Mouse (Mus musculus): Measurements from ENCODE around the gene Mpnd. TPM values are rescaled to one million over a fixed set of nuclear protein-coding genes. Genes with fewer than 3 reads are reported as not detected.

Mpnd gene
- polyA plus RNA-seq, 1 experiment = 188 TPM

GRCm38 (mm10) chr17:55958918-55959728, 46.4 kb upstream of the Mpnd start, which contains the start of gene Yju2:
Gene Yju2 (plus strand): TSS chr17:55959099.
- H3K27me3 ChIP-seq (ENCODE audit: control insufficient read depth, insufficient read depth, low read length) = no peaks in the 10 kb centered on the region
- peak within 1 kb of the TSS; percentile 92 for H3K4me3 ChIP-seq (ENCODE audit: control insufficient read depth, insufficient read depth, low read length)
- H3K36me3 ChIP-seq (ENCODE audit: control insufficient read depth, insufficient read depth, low read length) = no peaks in the 10 kb centered on the region; the same call in 1 of the 2 replicates
- TF ChIP-seq CTCF (IDR thresholded peaks at IDR 0.05; ENCODE audit: borderline replicate concordance, control insufficient read depth, extremely low read depth, insufficient read depth, low read length, poor library complexity) (0 out of 2 replicates have a peak, but pooled peaks have one; percentile 26), POLR2A (IDR thresholded peaks at IDR 0.05; ENCODE audit: control insufficient read depth, extremely low read depth, insufficient read depth, low read length, poor library complexity) (peak; percentile 74)
- peak; percentile 90 for DNase-seq
- H3K27ac ChIP-seq (ENCODE audit: control insufficient read depth, insufficient read depth, low read length) = peak within 1 kb of the TSS; percentile 92
- WGBS = under 1% methylated on average over 46 of the region's 46 CpGs
- peaks cover 10% of the 10 kb centered on the region for H3K4me1 ChIP-seq (replicated peaks; ENCODE audit: control insufficient read depth, insufficient read depth, low read length)

GRCm38 (mm10) chr17:55959946-55960740, 45.4 kb upstream of the Mpnd start:
- 81% methylated on average over 10 of the region's 10 CpGs for WGBS
- TF ChIP-seq POLR2A (IDR thresholded peaks at IDR 0.05; ENCODE audit: control insufficient read depth, extremely low read depth, insufficient read depth, low read length, poor library complexity) = no peak
- TF ChIP-seq CTCF (IDR thresholded peaks at IDR 0.05; ENCODE audit: borderline replicate concordance, control insufficient read depth, extremely low read depth, insufficient read depth, low read length, poor library complexity) = no peak
- peak overlapping the region; percentile 16; the same call in 1 of the 2 replicates for H3K27ac ChIP-seq (ENCODE audit: control insufficient read depth, insufficient read depth, low read length)
- H3K4me1 ChIP-seq (replicated peaks; ENCODE audit: control insufficient read depth, insufficient read depth, low read length) = peaks cover 10% of the 10 kb centered on the region
- H3K27me3 ChIP-seq (ENCODE audit: control insufficient read depth, insufficient read depth, low read length) = no peaks in the 10 kb centered on the region
- H3K36me3 ChIP-seq (ENCODE audit: control insufficient read depth, insufficient read depth, low read length) = peaks cover 8% of the 10 kb centered on the region
- no peak for DNase-seq
- peak overlapping the region; percentile 5; the same call in 1 of the 2 replicates for H3K4me3 ChIP-seq (ENCODE audit: control insufficient read depth, insufficient read depth, low read length)

- DNase-seq = no peak
- no peak overlapping the region for H3K4me3 ChIP-seq (ENCODE audit: control insufficient read depth, insufficient read depth, low read length)
- no peak overlapping the region for H3K27ac ChIP-seq (ENCODE audit: control insufficient read depth, insufficient read depth, low read length)
- TF ChIP-seq CTCF (IDR thresholded peaks at IDR 0.05; ENCODE audit: borderline replicate concordance, control insufficient read depth, extremely low read depth, insufficient read depth, low read length, poor library complexity) (no peak), POLR2A (IDR thresholded peaks at IDR 0.05; ENCODE audit: control insufficient read depth, extremely low read depth, insufficient read depth, low read length, poor library complexity) (no peak)
- peaks cover 10% of the 10 kb centered on the region for H3K4me1 ChIP-seq (replicated peaks; ENCODE audit: control insufficient read depth, insufficient read depth, low read length)
- peaks cover 10% of the 10 kb centered on the region for H3K36me3 ChIP-seq (ENCODE audit: control insufficient read depth, insufficient read depth, low read length)
- H3K27me3 ChIP-seq (ENCODE audit: control insufficient read depth, insufficient read depth, low read length) = no peaks in the 10 kb centered on the region
These were observed 44.7 kb upstream of the Mpnd start for GRCm38 (mm10) chr17:55960791-55961190.

GRCm38 (mm10) chr17:55961631-55962030, 43.9 kb upstream of the Mpnd start:
- Histone ChIP-seq H3K4me1 (replicated peaks; ENCODE audit: control insufficient read depth, insufficient read depth, low read length) (peaks cover 10% of the 10 kb centered on the region), H3K27me3 (ENCODE audit: control insufficient read depth, insufficient read depth, low read length) (no peaks in the 10 kb centered on the region), H3K27ac (ENCODE audit: control insufficient read depth, insufficient read depth, low read length) (no peak overlapping the region), H3K4me3 (ENCODE audit: control insufficient read depth, insufficient read depth, low read length) (no peak overlapping the region), H3K36me3 (ENCODE audit: control insufficient read depth, insufficient read depth, low read length) (peaks cover 11% of the 10 kb centered on the region)
- WGBS = 93% methylated on average over 7 of the region's 7 CpGs
- DNase-seq = no peak
- TF ChIP-seq CTCF (IDR thresholded peaks at IDR 0.05; ENCODE audit: borderline replicate concordance, control insufficient read depth, extremely low read depth, insufficient read depth, low read length, poor library complexity) = no peak
- no peak for TF ChIP-seq POLR2A (IDR thresholded peaks at IDR 0.05; ENCODE audit: control insufficient read depth, extremely low read depth, insufficient read depth, low read length, poor library complexity)

- 95% methylated on average over 14 of the region's 14 CpGs for WGBS
- peaks cover 8% of the 10 kb centered on the region for H3K4me1 ChIP-seq (replicated peaks; ENCODE audit: control insufficient read depth, insufficient read depth, low read length)
- H3K36me3 ChIP-seq (ENCODE audit: control insufficient read depth, insufficient read depth, low read length) = peaks cover 16% of the 10 kb centered on the region
These were observed 42.3 kb upstream of the Mpnd start for GRCm38 (mm10) chr17:55963171-55963570.

GRCm38 (mm10) chr17:55964496-55964895, 41.0 kb upstream of the Mpnd start:
- H3K27ac ChIP-seq (ENCODE audit: control insufficient read depth, insufficient read depth, low read length) = no peak overlapping the region
- no peak overlapping the region for H3K4me3 ChIP-seq (ENCODE audit: control insufficient read depth, insufficient read depth, low read length)
- H3K36me3 ChIP-seq (ENCODE audit: control insufficient read depth, insufficient read depth, low read length) = peaks cover 16% of the 10 kb centered on the region
- peaks cover 5% of the 10 kb centered on the region for H3K4me1 ChIP-seq (replicated peaks; ENCODE audit: control insufficient read depth, insufficient read depth, low read length)
- no peak for TF ChIP-seq POLR2A (IDR thresholded peaks at IDR 0.05; ENCODE audit: control insufficient read depth, extremely low read depth, insufficient read depth, low read length, poor library complexity)
- no peak for TF ChIP-seq CTCF (IDR thresholded peaks at IDR 0.05; ENCODE audit: borderline replicate concordance, control insufficient read depth, extremely low read depth, insufficient read depth, low read length, poor library complexity)
- no peaks in the 10 kb centered on the region; the same call in 1 of the 2 replicates for H3K27me3 ChIP-seq (ENCODE audit: control insufficient read depth, insufficient read depth, low read length)
- DNase-seq = no peak
- 97% methylated on average over 10 of the region's 10 CpGs for WGBS

More at GRCm38 (mm10) chr17:55963171-55963570, 42.3 kb upstream of the Mpnd start:
- TF ChIP-seq POLR2A (IDR thresholded peaks at IDR 0.05; ENCODE audit: control insufficient read depth, extremely low read depth, insufficient read depth, low read length, poor library complexity) (no peak), CTCF (IDR thresholded peaks at IDR 0.05; ENCODE audit: borderline replicate concordance, control insufficient read depth, extremely low read depth, insufficient read depth, low read length, poor library complexity) (no peak)
- Histone ChIP-seq H3K4me3 (ENCODE audit: control insufficient read depth, insufficient read depth, low read length) (no peak overlapping the region), H3K27ac (ENCODE audit: control insufficient read depth, insufficient read depth, low read length) (no peak overlapping the region), H3K27me3 (ENCODE audit: control insufficient read depth, insufficient read depth, low read length) (no peaks in the 10 kb centered on the region)
- DNase-seq = no peak

Measured in thymus, adult 2 months (tissue).